Comparison of ENCODE assay signal across 15 mouse cellular contexts in the genomic region with DNA sequence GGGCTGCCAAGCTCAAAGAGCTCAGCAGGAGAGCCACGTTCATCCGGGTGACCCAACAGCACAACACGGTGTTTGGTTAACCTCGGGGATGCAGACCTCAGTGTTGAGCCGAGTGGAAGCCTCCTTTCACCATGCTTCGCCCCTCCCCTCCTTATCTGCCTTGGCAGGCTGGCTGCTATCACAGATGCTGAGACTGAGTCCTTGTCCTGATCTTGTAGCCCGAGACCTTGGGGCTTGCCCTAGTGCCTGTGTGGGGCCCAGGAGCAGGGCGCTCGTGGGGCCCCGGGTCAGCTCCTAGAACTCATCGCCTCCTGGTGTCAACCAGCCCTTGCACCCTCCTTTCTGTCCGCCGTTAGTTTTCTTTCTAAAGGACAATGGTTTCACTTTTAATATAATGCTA. TPM values are rescaled to one million over a fixed set of nuclear protein-coding genes. Genes with fewer than 3 reads are reported as not detected.
DNase-seq lines count a peak whose midpoint lies in the region; ATAC-seq lines count a peak whose summit lies in the region.
"Had no signal": no experiment of that assay in that cellular context is flagged by ENCODE, and none has a peak within 500 bp of the region (broad histone marks: within the 10 kb centered on the region; RNA-seq: fewer than 3 reads in every experiment).

No protein-coding gene starts in this region.

- H3K4me2 ChIP-seq in heart, embryonic 12.5 days: peak overlapping the region; percentile 19
- peak overlapping the region; percentile 63 for H3K4me2 ChIP-seq in liver, embryonic 12.5 days
- H3K4me2 ChIP-seq in midbrain, embryonic 13.5 days (replicated peaks): no peak overlapping the region

- ATAC-seq in heart, embryonic 12.5 days (ENCODE audit: insufficient number of reproducible peaks, low FRiP score): peak; percentile 80
- ATAC-seq in liver, embryonic 12.5 days: peak; percentile 97
- ATAC-seq in monocyte, adult 5-6 weeks (replicated peaks; ENCODE audit: insufficient number of reproducible peaks, low FRiP score, low TSS enrichment, poor library complexity, severe bottlenecking): no peak
- ATAC-seq in midbrain, embryonic 13.5 days: no peak
- ATAC-seq: CD4-positive, CD25-positive, alpha-beta regulatory T cell, adult 4 months; forebrain, embryonic 16.5 days had no signal

- peak overlapping the region; percentile 35; the same call in 1 of the 2 replicates for H3K27ac ChIP-seq in heart, embryonic 12.5 days (ENCODE audit: poor library complexity, severe bottlenecking)
- peak overlapping the region; percentile 95 for H3K27ac ChIP-seq in liver, embryonic 12.5 days
- H3K27ac ChIP-seq in midbrain, embryonic 13.5 days: no peak overlapping the region
- H3K27ac ChIP-seq: hindbrain, embryonic 10.5 days had no signal

- peaks cover 65% of the 10 kb centered on the region for H3K36me3 ChIP-seq in heart, embryonic 12.5 days
- H3K36me3 ChIP-seq in liver, embryonic 12.5 days: peaks cover 98% of the 10 kb centered on the region
- no peaks in the 10 kb centered on the region for H3K36me3 ChIP-seq in midbrain, embryonic 13.5 days
- H3K36me3 ChIP-seq: hindbrain, embryonic 10.5 days had no signal

- H3K9me3 ChIP-seq in heart, embryonic 12.5 days (replicated peaks): no peaks in the 10 kb centered on the region
- H3K9me3 ChIP-seq in liver, embryonic 12.5 days (replicated peaks): no peaks in the 10 kb centered on the region
- no peaks in the 10 kb centered on the region for H3K9me3 ChIP-seq in midbrain, embryonic 13.5 days
- H3K9me3 ChIP-seq: hindbrain, embryonic 10.5 days; megakaryocyte, embryonic 14.5 days had no signal

- H3K27me3 ChIP-seq in heart, embryonic 12.5 days (replicated peaks): no peaks in the 10 kb centered on the region
- H3K27me3 ChIP-seq in liver, embryonic 12.5 days (replicated peaks): no peaks in the 10 kb centered on the region
- no peaks in the 10 kb centered on the region for H3K27me3 ChIP-seq in midbrain, embryonic 13.5 days
- H3K27me3 ChIP-seq: megakaryocyte, embryonic 14.5 days had no signal

- 26% methylated on average over 13 of the region's 13 CpGs for WGBS in heart, embryonic 12.5 days
- WGBS in liver, embryonic 12.5 days (ENCODE audit: insufficient replicate concordance): 16% methylated on average over 13 of the region's 13 CpGs
- WGBS in midbrain, embryonic 13.5 days: 88% methylated on average over 13 of the region's 13 CpGs

- no peak overlapping the region for H3K4me3 ChIP-seq in heart, embryonic 12.5 days
- H3K4me3 ChIP-seq in liver, embryonic 12.5 days: peak overlapping the region; percentile 40
- H3K4me3 ChIP-seq in midbrain, embryonic 13.5 days (replicated peaks): no peak overlapping the region
- H3K4me3 ChIP-seq: hindbrain, embryonic 10.5 days; megakaryocyte, embryonic 14.5 days had no signal

- no peak overlapping the region for H3K9ac ChIP-seq in heart, embryonic 12.5 days
- peak overlapping the region; percentile 73 for H3K9ac ChIP-seq in liver, embryonic 12.5 days
- H3K9ac ChIP-seq in midbrain, embryonic 13.5 days (replicated peaks): no peak overlapping the region

- peaks cover 38% of the 10 kb centered on the region for H3K4me1 ChIP-seq in heart, embryonic 12.5 days (replicated peaks)
- peaks cover 71% of the 10 kb centered on the region for H3K4me1 ChIP-seq in liver, embryonic 12.5 days
- no peaks in the 10 kb centered on the region for H3K4me1 ChIP-seq in midbrain, embryonic 13.5 days (replicated peaks)

- DNase-seq in heart, adult 18-20 months: no peak
- peak; percentile 33 for DNase-seq in spleen, postnatal 36 days (ENCODE audit: low spot score in 2 of 2)
- no peak for DNase-seq in spleen, adult 12 weeks (ENCODE audit: low spot score)
- DNase-seq: adrenal gland, adult 8-10 months; cerebellum, adult 11 months; gastrocnemius, postnatal 10 days; thymus, postnatal 36 days had no signal

RNA-seq across cellular contexts. Expression of a gene that starts 38.7 kb away (rescaled TPM):
- 165 and 166 TPM in 2 replicates for polyA plus RNA-seq in heart, embryonic 12.5 days (2016; fragmentation: Nextera tagmentation; extraction: Ambion mirVana)
- 100 to 1,000 TPM; 149 to 156 TPM for total RNA-seq in heart, adult 18-20 months (2021)
- 364 and 366 TPM in 2 replicates for polyA plus RNA-seq in liver, embryonic 12.5 days (2016; fragmentation: Nextera tagmentation; extraction: Ambion mirVana)
- 1.8 to 2.3 TPM in 2 of 3 replicates, not detected in the other for total RNA-seq in monocyte, adult 5-6 weeks (2017)
- polyA plus RNA-seq in midbrain, embryonic 13.5 days (2015; fragmentation: Nextera tagmentation; extraction: Ambion mirVana): 19.0 and 20.4 TPM in 2 replicates

Comparison
In these comparisons a context has a peak if more than half of its experiments do, and no peak if none do; other contexts are left out.
1. DNase-seq: peak in spleen, postnatal 36 days (2 of 2); none in heart, adult 18-20 months (0 of 2) and spleen, adult 12 weeks (single experiment).
2. ATAC-seq: peak in heart, embryonic 12.5 days (single experiment) and liver, embryonic 12.5 days (single experiment); none in monocyte, adult 5-6 weeks (single experiment) and midbrain, embryonic 13.5 days (single experiment).